In genomic region chr11:5926696-5927220, GRCm38 (mm10) we compare ENCODE assay signal across 34 mouse cellular contexts. TPM values are rescaled to one million over a fixed set of nuclear protein-coding genes. Genes with fewer than 3 reads are reported as not detected.
DNase-seq lines count a peak whose midpoint lies in the region; ATAC-seq lines count a peak whose summit lies in the region.
"Had no signal": no experiment of that assay in that cellular context is flagged by ENCODE, and none has a peak within 500 bp of the region (broad histone marks: within the 10 kb centered on the region; RNA-seq: fewer than 3 reads in every experiment).

No protein-coding gene starts in this region.

- H3K36me3 ChIP-seq in heart, embryonic 10.5 days, result no peaks in the 10 kb centered on the region
- H3K36me3 ChIP-seq in forebrain, embryonic 11.5 days (ENCODE audit: control insufficient read depth, insufficient read depth, low read length), result no peaks in the 10 kb centered on the region
- H3K36me3 ChIP-seq: embryonic facial prominence, embryonic 10.5 days; embryonic facial prominence, embryonic 13.5 days; G1E; heart, embryonic 15.5 days; hindbrain, embryonic 10.5 days; hindbrain, embryonic 13.5 days; intestine, embryonic 15.5 days had no signal

- 79% methylated on average over 3 of the region's 3 CpGs for WGBS in heart, embryonic 10.5 days
- 89% methylated on average over 3 of the region's 3 CpGs for WGBS in forebrain, embryonic 11.5 days

- H3K27ac ChIP-seq in heart, embryonic 10.5 days, result no peak overlapping the region
- H3K27ac ChIP-seq in forebrain, embryonic 11.5 days (ENCODE audit: low read depth, low read length), result no peak overlapping the region
- H3K27ac ChIP-seq: embryonic facial prominence, embryonic 10.5 days; embryonic facial prominence, embryonic 13.5 days; forebrain, embryonic 13.5 days; heart, embryonic 15.5 days; hindbrain, embryonic 10.5 days; hindbrain, embryonic 13.5 days; intestine, embryonic 15.5 days had no signal

- no peak overlapping the region for H3K4me3 ChIP-seq in heart, embryonic 10.5 days
- H3K4me3 ChIP-seq in forebrain, embryonic 11.5 days (ENCODE audit: low read depth, low read length), result no peak overlapping the region
- H3K4me3 ChIP-seq: embryonic facial prominence, embryonic 10.5 days; embryonic facial prominence, embryonic 13.5 days; erythroblast, embryonic 14.5 days; forebrain, embryonic 13.5 days; heart, embryonic 15.5 days; hindbrain, embryonic 10.5 days; hindbrain, embryonic 13.5 days; intestine, embryonic 15.5 days had no signal

- H3K9me3 ChIP-seq in heart, embryonic 10.5 days, result 0 out of 2 replicates have a peak, but pooled peaks cover 3% of the 10 kb centered on the region
- no peaks in the 10 kb centered on the region for H3K9me3 ChIP-seq in forebrain, embryonic 11.5 days (ENCODE audit: control insufficient read depth, low read length)
- H3K9me3 ChIP-seq: G1E; hindbrain, embryonic 13.5 days; intestine, embryonic 15.5 days had no signal

- peak; percentile 36 for DNase-seq in adrenal gland, postnatal 10 days
- no peak for DNase-seq in adrenal gland, adult 18-20 months (ENCODE audit: low spot score in 2 of 2)
- DNase-seq in heart, embryonic 10.5 days (ENCODE audit: low spot score), result peak; percentile 16
- no peak for DNase-seq in heart, adult 9 months (ENCODE audit: low spot score in 2 of 2)
- peak; percentile 35 to 37 for DNase-seq in adrenal gland, postnatal 36 days
- DNase-seq in forebrain, embryonic 11.5 days (ENCODE audit: low spot score), result no peak
- DNase-seq: B cell, adult 2 months; cerebellum, adult 11-12 months; cerebellum, adult 8-10 months; cerebellum, postnatal 10 days; cerebellum, postnatal 36 days; embryo, embryonic 11 days; gastrocnemius, postnatal 10 days; heart, adult 18-20 months; heart, postnatal 10 days; heart, postnatal 36 days; kidney, adult 11 months; kidney, adult 8-10 months had no signal

- H3K4me2 ChIP-seq in forebrain, embryonic 11.5 days (ENCODE audit: low read depth, low read length, severe bottlenecking), result no peak overlapping the region
- H3K4me2 ChIP-seq: embryonic facial prominence, embryonic 13.5 days; forebrain, embryonic 13.5 days; heart, embryonic 11.5 days; heart, embryonic 15.5 days; hindbrain, embryonic 13.5 days; intestine, embryonic 15.5 days had no signal

- H3K4me1 ChIP-seq in heart, embryonic 10.5 days, result no peaks in the 10 kb centered on the region
- no peaks in the 10 kb centered on the region for H3K4me1 ChIP-seq in forebrain, embryonic 11.5 days (replicated peaks; ENCODE audit: control insufficient read depth, insufficient read depth, low read length)
- H3K4me1 ChIP-seq: embryonic facial prominence, embryonic 10.5 days; embryonic facial prominence, embryonic 13.5 days; forebrain, embryonic 13.5 days; heart, embryonic 15.5 days; hindbrain, embryonic 13.5 days; intestine, embryonic 15.5 days had no signal

- H3K9ac ChIP-seq in forebrain, embryonic 11.5 days (ENCODE audit: low read length), result no peak overlapping the region
- H3K9ac ChIP-seq: embryonic facial prominence, embryonic 13.5 days; forebrain, embryonic 13.5 days; heart, embryonic 15.5 days; hindbrain, embryonic 13.5 days; intestine, embryonic 15.5 days had no signal

- no peak for ATAC-seq in forebrain, embryonic 11.5 days (replicated peaks; ENCODE audit: low FRiP score)
- ATAC-seq: forebrain, embryonic 13.5 days; forebrain, embryonic 16.5 days; hindbrain, embryonic 16.5 days; intestine, embryonic 15.5 days; Patski had no signal

- H3K27me3 ChIP-seq in heart, embryonic 10.5 days (ENCODE audit: insufficient read depth, poor library complexity, severe bottlenecking), result no peaks in the 10 kb centered on the region
- no peaks in the 10 kb centered on the region for H3K27me3 ChIP-seq in forebrain, embryonic 11.5 days (ENCODE audit: control insufficient read depth, insufficient read depth, low read length)
- H3K27me3 ChIP-seq: embryonic facial prominence, embryonic 13.5 days; heart, embryonic 15.5 days; hindbrain, embryonic 13.5 days; intestine, embryonic 15.5 days had no signal

RNA-seq across cellular contexts. Expression of gene Gck, which starts 23.1 kb away (rescaled TPM):
- 1 to 10 TPM; 2.9 to 3.0 TPM for total RNA-seq in adrenal gland, postnatal 10 days (2021)
- total RNA-seq in adrenal gland, adult 18-20 months (2021), result 1 to 10 TPM; 3.9 to 6.9 TPM
- polyA plus RNA-seq in heart, embryonic 10.5 days (2016; fragmentation: Nextera tagmentation; extraction: Ambion mirVana), result 2.1 and 2.6 TPM in 2 replicates
- 1 to 10 TPM; 2.1 to 2.4 TPM for total RNA-seq in adrenal gland, postnatal 36 days (2021)
- polyA plus RNA-seq in forebrain, embryonic 11.5 days (2014; fragmentation: Nextera tagmentation; extraction: Ambion mirVana), result 1.8 and 4.5 TPM in 2 replicates
- total RNA-seq: gastrocnemius, postnatal 10 days; gastrocnemius, postnatal 4 days had no signal
- polyA plus RNA-seq: erythroblast, embryonic 14.5 days; G1E had no signal

RNA-seq across cellular contexts. Expression of gene Myl7, which starts 28.2 kb away (rescaled TPM):
- under 1 TPM in 1 of 2 experiments, not detected in 1; 0.66 TPM for total RNA-seq in adrenal gland, postnatal 10 days (2021)
- not detected for total RNA-seq in adrenal gland, adult 18-20 months (2021)
- polyA plus RNA-seq in heart, embryonic 10.5 days (2016; fragmentation: Nextera tagmentation; extraction: Ambion mirVana), result 6,952 and 8,117 TPM in 2 replicates
- total RNA-seq in adrenal gland, postnatal 36 days (2021), result not detected
- 0.47 and 1.3 TPM in 2 replicates for polyA plus RNA-seq in forebrain, embryonic 11.5 days (2014; fragmentation: Nextera tagmentation; extraction: Ambion mirVana)
- total RNA-seq: G1E; gastrocnemius, adult 18-20 months; gastrocnemius, postnatal 10 days; gastrocnemius, postnatal 4 days had no signal
- polyA plus RNA-seq: cortical plate, adult 2 months; forebrain, embryonic 13.5 days; forebrain, embryonic 16.5 days; G1E; hindbrain, embryonic 16.5 days; Patski had no signal

RNA-seq across cellular contexts. Expression of gene Ykt6, which starts 28.7 kb away (rescaled TPM):
- total RNA-seq in adrenal gland, postnatal 10 days (2021), result 10 to 100 TPM; 71.5 to 79.3 TPM
- total RNA-seq in adrenal gland, adult 18-20 months (2021), result 10 to 100 TPM; 65.6 to 85.9 TPM
- polyA plus RNA-seq in heart, embryonic 10.5 days (2016; fragmentation: Nextera tagmentation; extraction: Ambion mirVana), result 48.1 and 56.7 TPM in 2 replicates
- total RNA-seq in adrenal gland, postnatal 36 days (2021), result 10 to 100 TPM; 70.0 to 86.4 TPM
- polyA plus RNA-seq in forebrain, embryonic 11.5 days (2014; fragmentation: Nextera tagmentation; extraction: Ambion mirVana), result 25.5 and 27.2 TPM in 2 replicates

RNA-seq across cellular contexts. Expression of gene Pold2, which starts 48.7 kb away (rescaled TPM):
- 10 to 100 TPM; 48.6 to 53.0 TPM for total RNA-seq in adrenal gland, postnatal 10 days (2021)
- 10 to 100 TPM; 34.1 to 44.6 TPM for total RNA-seq in adrenal gland, adult 18-20 months (2021)
- 140 and 162 TPM in 2 replicates for polyA plus RNA-seq in heart, embryonic 10.5 days (2016; fragmentation: Nextera tagmentation; extraction: Ambion mirVana)
- 10 to 100 TPM; 44.3 to 50.2 TPM for total RNA-seq in adrenal gland, postnatal 36 days (2021)
- 130 TPM in 2 replicates for polyA plus RNA-seq in forebrain, embryonic 11.5 days (2014; fragmentation: Nextera tagmentation; extraction: Ambion mirVana)

Comparison
In these comparisons a context has a peak if more than half of its experiments do, and no peak if none do; other contexts are left out.
1. DNase-seq: peak in adrenal gland, postnatal 10 days (single experiment), heart, embryonic 10.5 days (single experiment) and adrenal gland, postnatal 36 days (2 of 2); none in adrenal gland, adult 18-20 months (0 of 2), heart, adult 9 months (0 of 2) and forebrain, embryonic 11.5 days (single experiment).